Mouse (Mus musculus) layer of hippocampus, adult 6 months (tissue): Measurements from ENCODE around the gene Herc4. TPM values are rescaled to one million over a fixed set of nuclear protein-coding genes. Genes with fewer than 3 reads are reported as not detected.

Source experiments
- long read RNA-seq, 2 experiments: library from polyadenylated mRNA; unstranded; transcript quantifications; one replicate each; pipeline ENCODE4 v2.0.0; 2019 to 2020
- polyA plus RNA-seq: library from polyadenylated mRNA; unstranded; fragments of <200 nt; fragmentation: Nextera tagmentation; gene quantifications from 2 replicates; pipeline ENCODE4 v1.2.3, GENCODE M21; 2021

The Herc4 gene
- polyA plus RNA-seq, result 6.7 and 9.9 TPM in 2 replicates
- long read RNA-seq, experiment 1, partial matches to known transcripts, result 5 of 14 reads
- long read RNA-seq, experiment 1, other reads (novel, unspliced or antisense), result 5 of 14 reads
- long read RNA-seq, experiment 2, transcript Herc4-201 (25 exons, 3,898 nt), result minor isoform, 7 of 94 reads
- long read RNA-seq, experiment 2, transcript Herc4-208 (26 exons, 3,914 nt), result major isoform, 40 of 94 reads
- long read RNA-seq, experiment 2, partial matches to known transcripts, result 8 of 94 reads
- long read RNA-seq, experiment 2, other reads (novel, unspliced or antisense), result 39 of 94 reads

DNA sequence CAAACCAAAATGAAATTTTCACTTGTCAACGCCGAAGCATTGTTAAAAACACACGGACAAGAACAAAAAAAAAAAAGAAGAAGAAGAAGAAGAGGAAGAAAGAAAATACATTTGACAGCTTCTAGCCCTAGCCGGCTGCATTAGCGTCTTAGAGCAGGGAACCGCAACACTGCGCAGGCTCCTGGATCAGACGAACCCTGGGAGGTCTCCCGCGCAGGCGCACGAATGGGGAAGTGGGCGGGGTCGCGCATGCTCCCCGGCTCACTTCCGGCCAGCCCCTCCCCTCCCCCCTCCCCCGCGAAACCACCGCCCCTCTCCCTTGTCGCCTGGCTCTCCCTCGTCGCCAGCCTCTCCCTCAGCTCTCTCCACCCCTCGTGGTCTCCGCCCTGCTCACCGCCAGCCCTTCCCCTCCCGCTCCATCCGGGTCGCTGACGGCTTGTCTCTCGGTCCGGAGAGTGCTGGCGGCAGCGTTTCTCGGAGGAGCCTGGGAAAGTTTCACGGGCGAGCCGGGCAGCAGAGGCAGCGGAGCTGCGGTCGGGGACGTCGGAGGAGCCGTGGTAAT is at the start of gene Herc4:
Gene Herc4 (plus strand): TSS at position 318 of the 562 bp plus-strand sequence.

DNA sequence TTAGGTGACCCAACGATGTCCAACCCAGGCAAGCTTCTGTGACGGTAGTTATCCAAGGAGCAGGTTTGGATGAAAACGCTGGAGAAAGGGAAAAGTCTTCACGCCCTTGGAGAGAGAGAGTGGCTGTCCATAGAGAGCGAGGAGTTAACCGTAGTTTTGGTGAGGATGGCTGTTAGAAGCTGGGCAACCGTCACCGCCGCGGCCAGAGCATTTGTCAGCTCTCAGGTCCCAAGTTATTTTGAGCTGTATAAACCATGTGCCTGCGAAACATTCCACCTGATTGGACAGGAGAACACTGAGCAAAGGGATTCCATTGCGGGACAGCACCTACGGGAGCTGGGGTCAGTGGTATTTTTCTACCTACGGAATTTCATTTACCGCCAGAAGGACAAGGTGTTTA is 39.9 kb upstream of the Herc4 start, which contains the start of gene Mypn:
Gene Mypn (minus strand): TSS at position 225 of the 400 bp plus-strand sequence.

Other genes starting within 250 kb of the Herc4 start
- gene Hnrnph3, start 219.6 kb upstream of the Herc4 start, polyA plus RNA-seq, result 9.4 and 11.8 TPM in 2 replicates
- gene Pbld2, start 219.5 kb upstream of the Herc4 start, polyA plus RNA-seq, result 0.40 TPM in 2 replicates
- 2.0 and 2.1 TPM in 2 replicates for gene Pbld1, start 183.6 kb upstream of the Herc4 start, polyA plus RNA-seq
- gene Atoh7, start 144.2 kb upstream of the Herc4 start, polyA plus RNA-seq, result 0.29 and 0.48 TPM in 2 replicates
- 0.14 and 0.25 TPM in 2 replicates for gene Mypn, start 39.9 kb upstream of the Herc4 start, polyA plus RNA-seq
- 1.4 and 1.9 TPM in 2 replicates for gene Sirt1, start 137.9 kb downstream of the Herc4 start, polyA plus RNA-seq
- 19.0 and 21.9 TPM in 2 replicates for gene Dnajc12, start 138.6 kb downstream of the Herc4 start, polyA plus RNA-seq
- not detected in 2 replicates for gene Gm7075, start 178.0 kb downstream of the Herc4 start, polyA plus RNA-seq
- 0.93 and 1.1 TPM in 2 replicates for gene Ctnna3, start 186.3 kb downstream of the Herc4 start, polyA plus RNA-seq